Mouse (Mus musculus) T-helper 2 cell (primary cell): ENCODE results near the gene Pi4ka.

Source experiments
- in situ Hi-C: fragments of 300-600 bp; cut with MboI, MseI; formaldehyde crosslinking; loops from one replicate; pipeline ENCODE4 v1.15.1; 2025; ENCODE audit warnings: high pct_unique_total_duplicates

The Pi4ka gene

DNA sequence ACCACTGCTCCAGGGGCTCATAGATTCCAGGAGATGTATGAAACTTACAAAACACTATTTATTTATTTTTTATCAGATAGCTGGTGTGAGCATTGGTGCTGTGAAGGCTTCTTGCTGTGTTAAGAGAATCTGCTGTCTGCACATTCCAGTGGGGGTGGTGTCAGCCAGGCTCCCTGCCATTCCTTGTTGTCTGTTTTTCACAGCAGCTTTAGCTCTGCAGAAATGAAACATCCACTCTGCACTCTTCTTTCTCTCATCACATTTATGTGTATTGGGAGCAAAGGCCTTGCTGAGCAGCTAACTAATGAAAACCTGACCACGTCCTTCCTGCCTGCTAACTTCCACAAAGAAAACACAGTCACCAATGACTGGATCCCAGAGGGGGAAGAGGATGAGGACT, 70.0 kb downstream of the Pi4ka start:
- in situ Hi-C loops = no loop called here

DNA sequence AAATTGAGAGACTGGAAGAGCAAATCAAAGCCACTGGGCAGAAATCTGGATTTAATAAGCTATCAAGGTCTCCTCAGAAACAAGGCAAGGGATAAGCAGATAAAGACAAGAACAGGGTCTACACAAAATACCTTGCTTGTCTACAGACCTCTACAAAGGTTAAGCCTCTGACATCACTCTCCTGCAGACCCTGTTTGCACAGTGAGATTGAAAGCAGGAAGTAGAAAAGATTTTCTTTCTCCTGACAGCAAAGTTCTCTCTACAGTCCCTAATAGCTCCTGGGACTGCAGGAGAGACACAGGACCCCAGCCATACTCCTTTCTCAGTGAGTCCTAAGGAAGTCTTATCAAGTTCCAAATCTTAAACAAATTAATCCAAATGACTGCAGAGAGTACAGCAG, 71.5 kb downstream of the Pi4ka start:
- in situ Hi-C loops = no loop called here

DNA sequence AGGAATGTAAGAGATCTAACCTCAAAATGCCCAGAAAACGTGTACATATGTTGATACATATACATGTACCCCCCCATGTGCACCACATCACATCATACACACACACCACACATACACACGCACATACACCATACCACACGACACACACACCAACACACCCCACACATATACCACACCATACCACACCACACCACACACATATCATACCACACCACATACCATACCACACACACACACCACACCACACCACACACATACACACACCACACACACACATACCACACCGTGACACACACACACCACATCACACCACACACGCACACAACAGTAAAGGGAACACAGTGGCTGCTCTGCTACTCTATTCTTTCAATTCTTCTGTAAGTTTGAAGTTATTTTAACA, 74.3 kb downstream of the Pi4ka start:
- in situ Hi-C loops = no loop called here

DNA sequence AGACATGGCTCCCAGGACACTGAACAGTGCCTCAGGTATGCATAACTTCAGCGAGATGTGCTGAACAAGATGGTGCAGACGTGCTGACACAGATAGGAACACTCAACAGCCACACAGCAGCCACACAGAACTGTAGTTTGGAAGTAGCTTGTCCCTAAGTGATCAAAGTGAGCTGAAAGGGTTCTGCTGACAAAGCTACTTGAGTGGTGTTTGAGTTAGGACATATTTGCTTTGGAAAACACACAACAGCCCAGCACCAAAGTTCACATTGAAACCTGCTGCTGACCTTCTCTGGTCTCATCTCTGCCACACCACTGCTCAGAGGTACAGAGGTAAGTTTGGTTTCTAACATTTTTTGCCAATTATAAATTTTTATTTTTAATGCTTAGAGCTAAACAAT, 75.0 kb downstream of the Pi4ka start, which contains the start of gene Serpind1:
TSS of gene Serpind1 (plus strand) at position 256 of the 400 bp plus-strand sequence.
- in situ Hi-C loops = no loop called here

DNA sequence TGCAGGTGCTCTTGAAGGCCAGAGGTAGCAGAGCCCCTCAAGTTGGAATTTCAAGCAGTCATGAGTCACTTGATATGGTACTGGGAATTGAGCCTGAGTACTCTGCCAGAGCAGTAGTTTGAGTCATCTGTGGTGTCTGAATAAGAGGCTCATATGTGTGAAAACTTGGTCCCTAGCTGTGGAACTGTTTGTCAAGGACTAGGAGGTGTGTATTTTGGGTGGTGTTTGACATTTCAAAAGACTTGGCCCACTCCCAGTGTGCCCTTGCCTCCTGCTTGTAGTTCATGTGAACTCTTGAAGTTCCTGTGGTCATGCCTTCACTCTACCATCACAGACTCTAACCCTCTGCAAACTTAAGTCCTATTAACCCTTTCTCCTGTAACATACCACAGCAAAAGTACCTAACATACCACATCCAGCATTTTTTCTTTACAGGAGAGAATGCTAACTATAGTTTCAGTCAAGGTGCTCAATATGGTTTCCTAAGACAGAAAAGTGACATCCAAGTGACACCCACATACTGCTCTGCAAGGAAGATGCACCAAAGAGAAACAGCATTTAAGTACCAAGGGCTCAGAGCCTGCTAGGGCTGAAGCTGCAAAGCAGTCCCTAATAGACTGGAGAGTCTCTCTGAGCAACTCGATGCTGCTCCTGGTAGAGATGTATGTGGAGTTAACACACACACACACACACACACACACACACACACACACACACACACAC, 76.1 kb downstream of the Pi4ka start:
- in situ Hi-C loops = no loop called here

DNA sequence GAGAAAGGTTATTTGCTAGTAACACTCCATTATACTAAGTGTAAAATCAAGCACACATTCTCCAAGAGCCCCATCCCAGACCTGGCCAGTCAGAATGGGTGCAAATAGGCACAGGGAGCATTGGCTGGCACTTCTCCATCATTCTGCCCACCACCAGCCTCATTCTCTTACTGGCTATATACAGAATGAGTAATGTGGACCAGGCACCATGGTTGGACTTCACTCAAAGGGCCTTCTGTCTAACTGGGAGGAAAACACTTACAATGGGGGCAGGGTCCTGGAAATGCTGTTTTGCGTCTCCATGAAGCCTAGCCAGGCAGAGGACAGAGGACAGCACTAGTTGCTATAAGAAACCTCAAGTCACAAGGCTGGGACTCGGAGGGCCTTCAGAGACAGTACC, 80.0 kb downstream of the Pi4ka start:
- in situ Hi-C loops = no loop called here

DNA sequence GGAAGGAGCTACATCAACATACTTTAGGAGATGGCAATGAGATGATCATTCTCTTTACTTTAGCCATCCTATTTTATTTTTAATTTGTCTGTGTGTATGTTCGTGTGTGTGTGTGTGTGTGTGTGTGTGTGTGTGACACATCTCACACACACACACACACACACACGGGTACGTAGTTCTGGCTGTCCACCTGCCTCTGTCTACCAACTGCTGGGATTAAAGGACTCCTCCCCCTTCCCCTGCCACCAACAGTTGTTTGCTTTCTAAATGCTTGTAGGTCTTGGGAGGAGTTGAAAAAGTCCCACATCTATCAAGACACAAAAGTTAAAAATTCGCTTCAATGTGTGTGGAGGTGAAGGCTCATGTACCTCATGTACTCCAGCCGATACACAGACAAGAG, 81.4 kb downstream of the Pi4ka start:
- in situ Hi-C loops = no loop called here

DNA sequence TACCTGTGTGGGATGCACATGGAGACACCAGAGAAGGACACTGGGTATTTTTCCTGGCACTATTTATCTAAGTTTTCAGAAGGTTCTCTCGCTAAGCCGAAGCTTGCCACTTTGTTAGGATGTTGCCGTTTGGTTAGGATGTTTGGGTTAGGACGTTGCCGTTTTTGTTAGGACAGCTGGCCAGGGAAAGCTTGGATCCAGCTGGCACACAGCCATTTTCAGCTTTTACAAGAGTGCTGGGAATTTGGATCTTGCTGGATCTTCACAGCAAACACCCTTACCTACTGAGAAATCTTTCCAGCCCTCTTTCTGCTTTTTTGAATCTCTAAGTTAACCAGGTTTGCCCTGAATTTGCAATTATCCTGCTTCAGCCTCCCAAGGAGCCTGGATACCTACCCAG, 84.6 kb downstream of the Pi4ka start:
- in situ Hi-C loops = no loop called here

DNA sequence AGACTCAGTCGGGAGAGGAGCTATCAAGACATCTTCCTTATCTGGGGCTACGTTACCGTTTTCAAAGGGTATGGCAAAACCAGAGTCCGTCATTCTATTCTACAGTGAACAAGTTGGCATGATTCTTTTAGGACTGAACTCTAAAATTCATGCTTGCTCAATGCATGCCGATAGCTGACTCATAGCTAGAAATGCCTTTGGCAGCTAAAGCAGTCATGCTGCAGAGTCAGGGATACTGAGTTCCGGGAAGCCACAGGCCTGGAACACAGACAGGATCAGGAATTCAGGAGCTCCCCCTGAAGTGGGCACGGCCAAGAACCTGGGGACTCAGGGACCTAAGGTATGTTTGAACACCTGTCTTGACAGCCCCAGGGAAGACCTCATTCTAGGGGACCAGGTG, 89.6 kb downstream of the Pi4ka start:
- in situ Hi-C loops = no loop called here

DNA sequence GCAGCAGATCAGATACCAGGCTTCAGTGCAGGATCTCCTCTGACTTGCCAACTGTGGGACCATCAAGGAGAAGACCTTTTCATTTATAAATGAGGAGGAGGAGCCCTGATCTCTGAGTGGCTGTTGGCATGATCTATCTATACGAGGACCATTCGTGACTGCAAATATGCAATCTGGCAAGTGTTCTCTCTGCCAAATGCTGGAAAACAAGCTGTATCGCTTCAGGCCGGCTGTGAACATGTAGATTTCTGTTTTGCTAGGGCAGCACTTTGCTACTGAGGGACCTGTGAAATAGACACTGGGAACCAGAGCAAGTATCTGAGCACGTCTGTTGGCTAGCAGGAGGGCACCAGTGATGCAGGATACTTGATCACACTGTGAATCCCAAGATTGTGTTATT, 93.6 kb downstream of the Pi4ka start:
- in situ Hi-C loops = no loop called here

DNA sequence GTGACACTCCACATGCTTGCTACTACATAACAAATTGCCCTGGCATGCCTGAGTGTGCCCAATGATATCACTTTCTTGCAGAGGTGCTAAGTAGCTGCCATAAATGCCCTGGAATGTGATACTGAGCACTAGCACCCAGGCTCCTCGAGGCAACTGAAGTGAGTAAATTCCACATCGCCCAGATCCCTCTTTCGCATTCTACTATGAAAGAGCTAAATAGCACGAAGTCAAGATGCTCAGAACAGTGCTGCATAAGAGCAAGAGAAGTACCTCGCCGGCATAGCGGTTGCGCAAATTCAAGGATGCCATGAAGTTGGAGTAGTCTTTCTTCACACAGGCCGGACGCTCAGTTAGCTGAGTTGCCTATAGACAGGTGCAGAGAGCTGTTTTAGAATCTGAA, 97.1 kb downstream of the Pi4ka start:
- in situ Hi-C loops = no loop called here

DNA sequence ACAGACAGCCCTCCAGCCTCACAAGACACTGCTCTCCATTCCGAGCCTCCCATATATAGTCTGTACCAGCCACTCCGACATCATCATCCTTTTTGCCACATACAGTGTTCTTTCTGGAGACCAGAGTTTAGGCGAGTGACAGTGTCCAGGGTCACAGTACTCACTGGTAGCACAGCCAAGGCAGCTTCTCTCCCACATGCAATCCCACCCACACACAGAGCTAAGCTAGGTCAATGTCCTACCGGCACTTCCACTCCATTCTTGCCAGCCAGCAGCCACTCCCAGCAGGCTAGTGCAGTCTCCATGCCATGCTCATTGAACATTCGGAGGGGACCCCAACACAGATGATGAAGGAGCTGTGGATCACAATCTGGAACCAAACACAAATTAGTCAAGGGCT, 98.7 kb downstream of the Pi4ka start:
- in situ Hi-C loops = no loop called here

DNA sequence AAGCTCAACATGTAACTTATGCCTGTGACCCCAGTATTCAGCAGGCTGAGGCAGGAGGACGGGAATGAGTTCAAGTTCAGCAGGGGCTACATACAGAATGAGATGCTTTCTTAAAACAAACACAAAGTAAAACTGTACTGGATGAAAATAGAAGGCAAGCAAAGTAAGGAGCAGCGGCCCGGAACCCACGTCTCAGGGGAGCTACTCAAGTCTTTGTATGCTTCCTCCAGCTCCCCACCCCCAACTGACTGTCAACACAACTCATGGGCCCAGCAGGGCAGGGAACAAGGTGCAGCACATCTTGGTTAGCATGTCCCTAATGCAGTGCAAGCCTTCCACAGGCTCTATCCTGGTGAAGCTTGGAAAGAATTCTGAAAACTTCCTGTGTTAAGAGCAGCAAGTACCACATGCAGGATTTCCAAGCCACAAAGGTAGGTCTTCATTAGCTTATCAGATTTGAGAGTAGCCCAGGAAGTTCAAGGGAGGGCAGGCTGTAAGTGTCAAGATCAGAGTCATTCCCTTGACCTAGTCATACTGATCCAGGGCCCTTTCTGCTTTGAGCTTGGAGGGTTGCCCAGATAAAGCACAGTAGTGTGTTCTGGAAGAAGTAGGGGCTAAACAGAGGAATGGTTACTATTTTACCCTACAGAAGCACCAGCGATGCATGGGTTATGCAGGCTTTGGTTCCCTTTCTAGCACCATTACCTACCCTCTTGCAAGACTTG, 102.4 kb downstream of the Pi4ka start:
- in situ Hi-C loops = no loop called here

DNA sequence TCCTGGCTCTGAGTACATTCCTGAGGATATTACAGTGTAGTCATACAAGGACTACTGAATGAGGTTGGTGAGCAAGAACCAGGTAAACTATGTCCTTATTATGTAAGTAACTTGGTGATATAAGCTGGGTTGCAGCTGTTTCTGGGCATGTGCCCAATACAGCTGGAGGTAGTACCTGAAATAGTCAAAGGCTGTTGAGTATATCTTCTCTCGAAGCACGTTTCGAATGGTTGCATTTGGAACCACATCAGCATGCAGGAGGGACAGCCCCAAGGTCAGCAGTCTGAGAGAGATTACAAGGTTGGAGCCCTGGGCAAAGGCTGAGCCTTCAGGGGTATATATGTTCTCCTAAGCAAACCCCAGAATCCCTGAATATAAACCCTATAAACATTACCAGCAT, 105.3 kb downstream of the Pi4ka start:
- in situ Hi-C loops = no loop called here

DNA sequence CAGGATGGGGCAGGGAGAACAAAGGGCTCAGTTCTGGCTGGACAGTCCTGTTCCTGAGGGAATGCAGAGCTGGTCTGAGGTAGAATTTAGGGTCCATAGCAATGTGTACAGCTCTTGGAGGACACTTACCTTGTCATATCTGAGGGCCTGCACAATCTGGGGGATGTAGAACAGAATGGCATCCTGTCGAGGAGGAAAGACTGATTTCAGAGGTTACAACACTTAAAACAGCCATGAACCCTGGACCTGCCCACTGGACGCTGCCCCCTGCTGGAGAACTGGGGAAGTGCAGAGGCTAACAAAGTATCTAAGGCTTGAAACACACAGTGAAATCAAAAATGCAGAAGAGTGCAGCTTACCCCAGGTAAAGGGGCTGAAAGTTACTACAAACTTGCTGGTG, 113.4 kb downstream of the Pi4ka start:
- in situ Hi-C loops = no loop called here

DNA sequence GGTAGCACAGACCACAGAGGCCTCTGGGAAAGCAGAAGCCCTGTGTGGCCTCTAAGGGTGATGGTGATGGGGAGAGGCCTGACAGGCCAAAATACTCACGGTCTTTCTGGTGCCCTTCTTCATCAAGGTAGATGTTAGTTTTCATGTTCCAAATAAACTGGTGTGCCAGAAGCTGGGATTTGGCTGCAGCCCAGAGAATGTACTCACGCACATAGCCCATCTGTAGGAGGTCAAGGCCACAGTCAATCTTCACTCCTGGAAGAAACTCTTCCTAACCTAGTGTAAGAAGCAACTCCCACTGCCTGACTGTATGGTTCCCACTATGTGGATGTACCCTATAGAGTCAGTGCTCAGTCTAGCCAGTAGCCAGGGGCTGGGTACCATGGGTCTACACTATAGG, 115.1 kb downstream of the Pi4ka start:
- in situ Hi-C loops = no loop called here

DNA sequence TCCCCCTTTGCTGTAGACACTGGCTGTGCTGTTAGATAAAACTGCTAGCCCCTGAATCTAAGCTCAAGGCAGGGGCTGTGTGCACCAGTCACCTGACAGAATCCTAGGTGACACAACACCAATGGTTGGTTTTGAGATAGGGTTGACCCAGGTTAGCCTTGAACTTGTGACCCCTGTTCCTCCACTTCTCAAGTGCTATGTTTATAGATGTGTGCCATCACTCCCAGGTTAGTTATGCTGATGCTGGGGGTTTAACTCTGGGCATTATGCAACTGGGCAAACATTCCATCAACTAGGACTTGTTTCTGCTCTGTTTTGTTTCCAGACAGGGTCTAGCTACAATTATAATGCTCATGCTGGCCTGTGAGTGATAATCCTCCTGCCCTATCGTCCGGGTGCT, 119.0 kb downstream of the Pi4ka start:
- in situ Hi-C loops = no loop called here

DNA sequence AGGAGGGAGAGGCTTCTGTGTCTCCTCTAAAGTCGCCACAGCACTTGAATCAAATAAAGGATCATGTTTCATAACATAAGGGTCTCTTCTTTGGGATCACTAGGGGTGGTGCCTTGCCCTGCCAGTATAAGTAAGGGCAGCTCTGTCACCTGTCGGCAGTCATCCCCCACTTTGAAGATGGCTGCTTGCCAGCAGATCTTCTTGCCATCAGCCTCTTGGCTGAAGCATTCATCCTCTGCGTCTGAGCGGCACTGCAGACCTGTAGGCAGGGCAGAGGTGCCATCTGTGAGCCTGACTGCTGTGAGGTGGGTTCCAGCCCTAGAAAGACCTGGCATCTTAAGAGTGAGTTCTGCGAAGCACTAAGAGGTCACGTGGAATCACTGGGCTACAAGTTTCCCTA, 123.0 kb downstream of the Pi4ka start:
- in situ Hi-C loops = no loop called here

DNA sequence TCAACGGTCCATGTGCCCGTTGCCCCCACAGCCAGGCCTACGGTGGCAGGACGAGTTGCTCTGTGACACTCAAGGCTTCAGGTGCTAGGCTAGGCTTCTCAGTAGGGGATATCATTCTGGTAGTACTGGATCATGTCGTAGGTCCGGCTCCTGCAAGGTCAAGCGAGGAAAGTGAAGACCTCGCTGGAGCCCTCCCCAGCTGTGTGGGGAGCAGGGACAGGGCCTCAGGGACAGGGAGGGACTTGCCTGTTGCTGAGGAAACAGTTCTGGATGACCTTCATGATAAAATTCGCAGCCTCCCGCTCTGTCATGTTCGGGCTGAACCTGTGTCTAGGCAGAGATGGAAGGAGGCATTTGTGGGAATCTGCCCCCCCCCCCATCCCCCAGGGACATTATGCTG, 125.6 kb downstream of the Pi4ka start:
- in situ Hi-C loops = no loop called here

DNA sequence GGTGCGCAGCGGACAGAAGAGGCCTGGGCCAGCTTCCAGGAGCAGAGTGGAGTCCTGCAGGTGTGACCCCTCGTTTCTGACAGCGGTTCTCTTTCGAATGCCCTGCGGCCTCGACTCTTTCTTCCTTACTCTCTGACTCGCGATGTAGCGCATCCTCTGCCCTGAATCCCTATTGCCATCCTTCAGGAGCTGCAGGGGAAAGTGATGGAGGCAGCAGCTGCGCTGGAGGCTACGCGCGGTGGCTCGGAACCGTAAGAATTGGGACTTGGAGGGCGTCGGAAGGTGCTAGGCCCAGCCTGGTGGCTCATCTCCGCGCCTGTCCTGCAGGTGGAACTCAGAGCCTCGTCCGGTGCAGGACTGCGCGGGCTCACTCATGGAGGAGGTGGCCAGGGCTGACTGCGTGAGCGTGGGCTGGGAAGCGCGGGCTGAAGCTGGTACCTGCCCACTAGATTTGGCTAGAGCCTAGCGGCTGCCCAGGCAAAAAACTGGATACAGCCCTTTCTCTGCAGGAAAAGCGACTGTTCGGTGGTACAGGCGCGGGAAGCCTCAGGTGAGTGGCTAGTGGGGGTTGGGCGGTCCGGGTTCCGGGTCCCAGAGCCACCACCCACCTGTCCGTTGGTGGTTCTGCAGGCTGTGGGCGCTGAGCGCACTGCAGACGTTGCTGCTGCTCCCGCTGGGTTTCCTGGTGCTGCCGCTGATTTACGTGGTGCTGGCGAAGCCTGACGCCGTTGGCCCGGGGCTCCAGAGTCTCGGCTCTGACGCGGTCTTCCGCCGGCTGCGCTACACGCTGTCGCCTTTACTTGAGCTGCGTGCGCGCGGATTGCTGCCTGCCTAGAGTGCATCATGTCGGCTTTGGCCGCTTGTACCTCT, 128.5 kb downstream of the Pi4ka start:
- in situ Hi-C loops = no loop called here

DNA sequence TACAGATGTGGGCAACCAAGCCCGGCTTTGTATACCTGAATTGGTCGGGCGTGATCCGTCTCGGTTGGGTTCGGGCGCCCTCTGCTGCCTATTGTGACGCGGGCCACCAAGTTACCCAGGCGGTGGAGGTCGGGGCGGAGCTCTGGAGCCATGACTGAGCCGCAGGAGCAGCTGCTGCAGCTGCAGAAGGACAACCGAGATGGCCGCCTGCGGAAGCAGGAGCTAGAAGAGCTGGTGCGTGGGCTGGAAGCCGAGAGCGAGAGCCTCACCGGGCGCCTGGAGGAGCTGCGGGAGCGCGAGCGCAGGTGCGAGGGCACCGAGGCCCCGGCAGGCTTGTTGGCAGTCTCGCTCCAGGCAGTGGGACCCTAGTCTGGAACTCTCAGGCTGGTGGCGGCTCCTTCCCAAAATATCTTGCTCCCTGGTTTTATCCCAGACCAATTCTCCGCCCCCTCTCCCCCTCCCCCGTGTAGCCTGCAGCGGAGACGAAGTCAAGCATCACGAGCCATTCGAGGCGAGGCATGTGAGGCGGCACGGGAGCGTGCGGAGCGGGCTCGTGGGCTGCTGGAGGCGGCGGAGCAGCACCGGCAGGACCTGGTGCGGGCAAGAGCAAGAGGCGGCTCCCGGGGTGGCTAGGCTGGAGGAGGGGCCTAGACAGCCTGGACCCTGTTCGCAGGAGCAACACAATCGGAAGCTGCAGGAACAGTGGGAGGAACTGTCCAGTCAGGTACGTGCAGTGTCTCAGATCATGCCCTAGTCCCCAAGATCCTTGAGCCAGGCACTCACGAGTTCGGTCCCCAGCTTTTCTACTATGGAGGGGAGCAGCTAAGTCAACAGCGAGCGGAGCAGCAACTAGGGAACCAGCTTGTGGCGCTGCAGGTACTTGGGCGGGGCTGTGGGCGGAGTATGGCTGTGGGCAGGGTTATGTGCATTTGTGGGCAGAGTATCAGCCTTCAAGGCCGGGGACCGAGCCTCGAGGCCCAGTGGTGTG, 129.7 kb downstream of the Pi4ka start:
- in situ Hi-C loops = no loop called here
